Mouse (Mus musculus): Measurements from ENCODE around the gene Pak3. TPM values are rescaled to one million over a fixed set of nuclear protein-coding genes. Genes with fewer than 3 reads are reported as not detected.

The Pak3 gene
- polyA plus RNA-seq, 1 experiment from 2014 or later = 41.0 TPM

- ATAC-seq (ENCODE audit: insufficient read depth, low FRiP score, low TSS enrichment) (peak; percentile 41; the same call in 1 of the 2 replicates), DNase-seq (ENCODE audit: low spot score) (no peak)
- Histone ChIP-seq H3K4me3 (ENCODE audit: low read depth, low read length) (no peak overlapping the region), H3K27me3 (ENCODE audit: control insufficient read depth, insufficient read depth, low read length) (no peaks in the 10 kb centered on the region), H3K27ac (ENCODE audit: low read depth, low read length) (no peak overlapping the region), H3K9ac (ENCODE audit: low read length) (no peak overlapping the region), H3K4me2 (ENCODE audit: low read depth) (no peak overlapping the region), H3K36me3 (ENCODE audit: control insufficient read depth, insufficient read depth, low read length) (no peaks in the 10 kb centered on the region), H3K9me3 (ENCODE audit: control insufficient read depth, low read length) (no peaks in the 10 kb centered on the region), H3K4me1 (ENCODE audit: control insufficient read depth, insufficient read depth, low read length) (no peaks in the 10 kb centered on the region)
- WGBS = 70% methylated on average over 2 of the region's 2 CpGs
Measured at GRCm38 (mm10) chrX:143643936-143644335, 125.5 kb downstream of the Pak3 start.

GRCm38 (mm10) chrX:143644807-143645206 is 126.4 kb downstream of the Pak3 start:
- no peak overlapping the region for H3K9ac ChIP-seq (ENCODE audit: low read length)

GRCm38 (mm10) chrX:143654308-143655176 is 136.2 kb downstream of the Pak3 start:
- peak; percentile 71; the same call in 1 of the 2 replicates for ATAC-seq (ENCODE audit: insufficient read depth, low FRiP score, low TSS enrichment)
- Histone ChIP-seq H3K27me3 (ENCODE audit: control insufficient read depth, insufficient read depth, low read length) (peaks cover 3% of the 10 kb centered on the region; the same call in 1 of the 2 replicates), H3K4me3 (ENCODE audit: low read depth, low read length) (no peak overlapping the region), H3K4me2 (ENCODE audit: low read depth) (no peak overlapping the region), H3K36me3 (ENCODE audit: control insufficient read depth, insufficient read depth, low read length) (no peaks in the 10 kb centered on the region), H3K27ac (ENCODE audit: low read depth, low read length) (no peak overlapping the region), H3K9me3 (ENCODE audit: control insufficient read depth, low read length) (no peaks in the 10 kb centered on the region), H3K9ac (ENCODE audit: low read length) (no peak overlapping the region), H3K4me1 (ENCODE audit: control insufficient read depth, insufficient read depth, low read length) (no peaks in the 10 kb centered on the region)
- 38% methylated on average over 9 of the region's 9 CpGs for WGBS
- DNase-seq (ENCODE audit: low spot score) = peak; percentile 18

More at GRCm38 (mm10) chrX:143644807-143645206, 126.4 kb downstream of the Pak3 start:
- WGBS = 33% methylated on average over 1 of the region's 1 CpGs
- DNase-seq (ENCODE audit: low spot score) (no peak), ATAC-seq (ENCODE audit: insufficient read depth, low FRiP score, low TSS enrichment) (no peak)
- Histone ChIP-seq H3K4me2 (ENCODE audit: low read depth) (no peak overlapping the region), H3K36me3 (ENCODE audit: control insufficient read depth, insufficient read depth, low read length) (no peaks in the 10 kb centered on the region), H3K27ac (ENCODE audit: low read depth, low read length) (no peak overlapping the region), H3K4me3 (ENCODE audit: low read depth, low read length) (no peak overlapping the region), H3K4me1 (ENCODE audit: control insufficient read depth, insufficient read depth, low read length) (no peaks in the 10 kb centered on the region), H3K9me3 (ENCODE audit: control insufficient read depth, low read length) (no peaks in the 10 kb centered on the region), H3K27me3 (ENCODE audit: control insufficient read depth, insufficient read depth, low read length) (no peaks in the 10 kb centered on the region)

- ATAC-seq (ENCODE audit: insufficient read depth, low FRiP score, low TSS enrichment) (peak; percentile 39; the same call in 1 of the 2 replicates), DNase-seq (ENCODE audit: low spot score) (no peak)
- no peaks in the 10 kb centered on the region for H3K36me3 ChIP-seq (ENCODE audit: control insufficient read depth, insufficient read depth, low read length)
- peaks cover 3% of the 10 kb centered on the region; the same call in 1 of the 2 replicates for H3K27me3 ChIP-seq (ENCODE audit: control insufficient read depth, insufficient read depth, low read length)
- no peak overlapping the region for H3K4me2 ChIP-seq (ENCODE audit: low read depth)
- no peak overlapping the region for H3K4me3 ChIP-seq (ENCODE audit: low read depth, low read length)
- H3K9ac ChIP-seq (ENCODE audit: low read length) = no peak overlapping the region
- whole genome bisulfite sequencing = 29% methylated on average over 3 of the region's 3 CpGs
- no peak overlapping the region for H3K27ac ChIP-seq (ENCODE audit: low read depth, low read length)
- no peaks in the 10 kb centered on the region for H3K9me3 ChIP-seq (ENCODE audit: control insufficient read depth, low read length)
- no peaks in the 10 kb centered on the region for H3K4me1 ChIP-seq (ENCODE audit: control insufficient read depth, insufficient read depth, low read length)
Measured at GRCm38 (mm10) chrX:143655177-143655492, 136.7 kb downstream of the Pak3 start.

GRCm38 (mm10) chrX:143664221-143665150 is 146.1 kb downstream of the Pak3 start:
- ATAC-seq (ENCODE audit: insufficient read depth, low FRiP score, low TSS enrichment) (peak; percentile 97), DNase-seq (ENCODE audit: low spot score) (peak; percentile 68)
- H3K36me3 ChIP-seq (ENCODE audit: control insufficient read depth, insufficient read depth, low read length) = no peaks in the 10 kb centered on the region
- H3K27me3 ChIP-seq (ENCODE audit: control insufficient read depth, insufficient read depth, low read length) = no peaks in the 10 kb centered on the region
- H3K4me2 ChIP-seq (ENCODE audit: low read depth) = peak overlapping the region; percentile 54
- peak overlapping the region; percentile 56 for H3K9ac ChIP-seq (ENCODE audit: low read length)
- no peaks in the 10 kb centered on the region for H3K4me1 ChIP-seq (ENCODE audit: control insufficient read depth, insufficient read depth, low read length)
- 18% methylated on average over 15 of the region's 28 CpGs for WGBS
- peak overlapping the region; percentile 43 for H3K4me3 ChIP-seq (ENCODE audit: low read depth, low read length)
- no peak overlapping the region for H3K27ac ChIP-seq (ENCODE audit: low read depth, low read length)
- H3K9me3 ChIP-seq (ENCODE audit: control insufficient read depth, low read length) = no peaks in the 10 kb centered on the region

GRCm38 (mm10) chrX:143665771-143666170 is 147.4 kb downstream of the Pak3 start:
- no peak overlapping the region for H3K4me2 ChIP-seq (ENCODE audit: low read depth)

GRCm38 (mm10) chrX:143666991-143667390 is 148.6 kb downstream of the Pak3 start:
- Histone ChIP-seq H3K36me3 (ENCODE audit: control insufficient read depth, insufficient read depth, low read length) (no peaks in the 10 kb centered on the region), H3K9me3 (ENCODE audit: control insufficient read depth, low read length) (no peaks in the 10 kb centered on the region), H3K4me2 (ENCODE audit: low read depth) (no peak overlapping the region), H3K4me1 (ENCODE audit: control insufficient read depth, insufficient read depth, low read length) (no peaks in the 10 kb centered on the region), H3K27me3 (ENCODE audit: control insufficient read depth, insufficient read depth, low read length) (no peaks in the 10 kb centered on the region), H3K4me3 (ENCODE audit: low read depth, low read length) (no peak overlapping the region), H3K27ac (ENCODE audit: low read depth, low read length) (no peak overlapping the region), H3K9ac (ENCODE audit: low read length) (no peak overlapping the region)
- ATAC-seq (ENCODE audit: insufficient read depth, low FRiP score, low TSS enrichment) (no peak), DNase-seq (ENCODE audit: low spot score) (no peak)
- 37% methylated on average over 4 of the region's 4 CpGs for WGBS

More at GRCm38 (mm10) chrX:143665771-143666170, 147.4 kb downstream of the Pak3 start:
- 73% methylated on average over 2 of the region's 2 CpGs for WGBS
- no peak for ATAC-seq (ENCODE audit: insufficient read depth, low FRiP score, low TSS enrichment)
- Histone ChIP-seq H3K27me3 (ENCODE audit: control insufficient read depth, insufficient read depth, low read length) (no peaks in the 10 kb centered on the region), H3K4me3 (ENCODE audit: low read depth, low read length) (no peak overlapping the region), H3K36me3 (ENCODE audit: control insufficient read depth, insufficient read depth, low read length) (no peaks in the 10 kb centered on the region), H3K9me3 (ENCODE audit: control insufficient read depth, low read length) (no peaks in the 10 kb centered on the region), H3K4me1 (ENCODE audit: control insufficient read depth, insufficient read depth, low read length) (no peaks in the 10 kb centered on the region), H3K27ac (ENCODE audit: low read depth, low read length) (no peak overlapping the region), H3K9ac (ENCODE audit: low read length) (no peak overlapping the region)
- DNase-seq (ENCODE audit: low spot score) = no peak

- 49% methylated on average over 3 of the region's 3 CpGs for WGBS
- Histone ChIP-seq H3K27ac (ENCODE audit: low read depth, low read length) (no peak overlapping the region), H3K9me3 (ENCODE audit: control insufficient read depth, low read length) (no peaks in the 10 kb centered on the region), H3K4me3 (ENCODE audit: low read depth, low read length) (no peak overlapping the region), H3K4me1 (ENCODE audit: control insufficient read depth, insufficient read depth, low read length) (no peaks in the 10 kb centered on the region), H3K27me3 (ENCODE audit: control insufficient read depth, insufficient read depth, low read length) (no peaks in the 10 kb centered on the region), H3K36me3 (ENCODE audit: control insufficient read depth, insufficient read depth, low read length) (no peaks in the 10 kb centered on the region), H3K4me2 (ENCODE audit: low read depth) (no peak overlapping the region), H3K9ac (ENCODE audit: low read length) (no peak overlapping the region)
- DNase-seq (ENCODE audit: low spot score) (peak; percentile 47), ATAC-seq (ENCODE audit: insufficient read depth, low FRiP score, low TSS enrichment) (peak; percentile 45; the same call in 1 of the 2 replicates)
Measured at GRCm38 (mm10) chrX:143668242-143668641, 149.9 kb downstream of the Pak3 start.
